Mouse (Mus musculus) stomach, embryonic 14.5 days (tissue): ENCODE data around the gene Rims4. TPM values are rescaled to one million over a fixed set of nuclear protein-coding genes. Genes with fewer than 3 reads are reported as not detected.

Experiments
- ATAC-seq: fragments of 200-750 bp; cut with Nextera tagmentation; 2 replicates; pipeline ENCODE4 v1.8.0; 2017; ENCODE audit warnings: low read depth, moderate TSS enrichment; ENCODE audit not compliant: insufficient number of reproducible peaks, insufficient read depth, low FRiP score
- H3K27ac ChIP-seq: fragments of 300-500 bp; sonication (generic); 2 replicates; pipeline ENCODE4 v1.5.1; 2014; ENCODE audit warnings: mild to moderate bottlenecking, low read length, moderate library complexity, mixed read lengths
- H3K27me3 ChIP-seq: fragments of 300-500 bp; sonication (generic); 2 replicates; pipeline ENCODE4 v1.6.1; 2014; ENCODE audit warnings: low read length, control low read depth, mixed read lengths; ENCODE audit not compliant: control insufficient read depth, insufficient read depth
- H3K36me3 ChIP-seq: fragments of 300-500 bp; sonication (generic); 2 replicates; pipeline ENCODE4 v1.6.1; 2014; ENCODE audit warnings: mild to moderate bottlenecking, control low read depth, low read length, moderate library complexity, mixed read lengths; ENCODE audit not compliant: control insufficient read depth, insufficient read depth
- H3K4me1 ChIP-seq: fragments of 300-500 bp; sonication (generic); 2 replicates; pipeline ENCODE4 v1.6.1; 2014; ENCODE audit warnings: low read length, control low read depth, mixed read lengths; ENCODE audit not compliant: control insufficient read depth, insufficient read depth
- H3K4me2 ChIP-seq: fragments of 300-500 bp; sonication (generic); replicated peaks from 2 replicates; pipeline ENCODE4 v1.6.1; 2014; ENCODE audit warnings: low read depth, low read length, control low read depth
- H3K4me3 ChIP-seq: fragments of 300-500 bp; sonication (generic); 2 replicates; pipeline ENCODE4 v1.5.1; 2014; ENCODE audit warnings: low read depth, low read length, control low read depth
- H3K9ac ChIP-seq: fragments of 300-500 bp; sonication (generic); replicated peaks from 2 replicates; pipeline ENCODE4 v1.6.1; 2014; ENCODE audit warnings: low read depth, mild to moderate bottlenecking, control low read depth, low read length, moderate library complexity, mixed read lengths
- H3K9me3 ChIP-seq: fragments of 300-500 bp; sonication (generic); 2 replicates; pipeline ENCODE4 v1.6.1; 2016; ENCODE audit warnings: low read depth, low read length, control low read depth; ENCODE audit not compliant: control insufficient read depth
- WGBS: fragments of 180-500 bp; shearing (Covaris S2); extraction: QIAGEN DNeasy Blood & Tissue Kit; methylation state at CpG from one replicate; pipeline ENCODE4 v1.1.7; 2014; 5-methylcytosine and 5-hydroxymethylcytosine counted together
- polyA plus RNA-seq: library from polyadenylated mRNA; unstranded; fragments of >200 nt; fragmentation: Nextera tagmentation; extraction: Ambion mirVana; gene quantifications from 2 replicates; pipeline ENCODE4 v1.2.1, GENCODE M21; 2014

Rims4 gene
- polyA plus RNA-seq, 1 experiment from 2014 or later = 0.06 TPM

DNA sequence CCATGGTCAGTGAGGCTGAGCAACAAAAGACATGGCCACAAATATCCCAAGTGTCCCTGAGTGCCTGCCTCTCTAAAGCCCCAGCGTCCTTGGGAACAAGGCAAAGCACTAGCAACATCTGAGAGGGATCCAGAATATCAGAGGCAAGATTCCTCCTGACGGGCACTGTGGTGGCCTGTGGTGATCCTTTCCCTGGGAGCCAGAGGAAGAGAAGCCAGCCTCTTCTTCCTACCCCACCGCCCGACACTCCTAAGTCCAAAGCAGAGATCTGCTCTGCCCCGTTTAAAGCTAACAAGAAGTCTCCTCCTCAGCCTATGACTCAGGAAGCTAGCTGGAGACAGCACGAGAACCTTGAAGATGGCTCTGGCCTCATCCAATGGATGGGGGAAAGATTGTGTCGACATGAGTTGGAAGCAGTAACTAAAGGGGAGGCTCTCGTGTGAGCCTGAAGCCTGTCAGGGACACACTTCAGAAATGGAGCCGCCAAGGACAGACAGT is 3.1 kb downstream of the Rims4 start:
- H3K27me3 ChIP-seq = peaks cover 43% of the 10 kb centered on the region
- WGBS = 61% methylated on average over 9 of the region's 9 CpGs
- H3K9me3 ChIP-seq = no peaks in the 10 kb centered on the region
- no peak overlapping the region for H3K4me3 ChIP-seq
- ATAC-seq = no peak
- 0 out of 2 replicates have a peak, but pooled peaks cover 3% of the 10 kb centered on the region for H3K4me1 ChIP-seq
- H3K4me2 ChIP-seq = no peak overlapping the region
- no peak overlapping the region for H3K9ac ChIP-seq
- H3K27ac ChIP-seq = no peak overlapping the region
- H3K36me3 ChIP-seq = no peaks in the 10 kb centered on the region

DNA sequence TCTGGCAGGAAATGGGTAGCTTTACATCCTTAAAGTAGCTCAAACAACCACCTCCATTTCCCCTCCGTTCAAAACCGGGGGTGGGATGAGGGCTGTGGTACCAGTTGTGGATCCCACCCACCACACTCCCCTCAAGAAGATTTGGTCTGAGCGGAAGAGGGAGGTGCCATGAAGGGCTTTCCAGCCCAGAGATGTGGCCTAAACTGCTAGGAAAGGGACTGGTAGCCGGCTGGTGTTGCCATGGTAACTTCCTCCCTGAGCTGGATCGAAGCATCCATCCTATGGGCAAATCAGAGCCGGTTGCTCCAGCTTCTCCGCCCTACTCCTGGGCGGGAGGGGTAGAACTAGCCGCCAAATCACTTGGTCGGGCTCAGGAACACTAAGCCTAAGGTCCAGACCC is 4.4 kb downstream of the Rims4 start:
- Histone ChIP-seq H3K4me3 (no peak overlapping the region), H3K4me1 (0 out of 2 replicates have a peak, but pooled peaks cover 3% of the 10 kb centered on the region), H3K4me2 (no peak overlapping the region), H3K9ac (no peak overlapping the region), H3K9me3 (no peaks in the 10 kb centered on the region), H3K27me3 (peaks cover 34% of the 10 kb centered on the region), H3K36me3 (no peaks in the 10 kb centered on the region), H3K27ac (no peak overlapping the region)
- ATAC-seq = no peak
- 8% methylated on average over 10 of the region's 10 CpGs for WGBS

GRCm38 (mm10) chr2:163913704-163914103 is 4.8 kb downstream of the Rims4 start:
- no peak for ATAC-seq
- H3K4me1 ChIP-seq = 0 out of 2 replicates have a peak, but pooled peaks cover 3% of the 10 kb centered on the region
- peaks cover 32% of the 10 kb centered on the region for H3K27me3 ChIP-seq

DNA sequence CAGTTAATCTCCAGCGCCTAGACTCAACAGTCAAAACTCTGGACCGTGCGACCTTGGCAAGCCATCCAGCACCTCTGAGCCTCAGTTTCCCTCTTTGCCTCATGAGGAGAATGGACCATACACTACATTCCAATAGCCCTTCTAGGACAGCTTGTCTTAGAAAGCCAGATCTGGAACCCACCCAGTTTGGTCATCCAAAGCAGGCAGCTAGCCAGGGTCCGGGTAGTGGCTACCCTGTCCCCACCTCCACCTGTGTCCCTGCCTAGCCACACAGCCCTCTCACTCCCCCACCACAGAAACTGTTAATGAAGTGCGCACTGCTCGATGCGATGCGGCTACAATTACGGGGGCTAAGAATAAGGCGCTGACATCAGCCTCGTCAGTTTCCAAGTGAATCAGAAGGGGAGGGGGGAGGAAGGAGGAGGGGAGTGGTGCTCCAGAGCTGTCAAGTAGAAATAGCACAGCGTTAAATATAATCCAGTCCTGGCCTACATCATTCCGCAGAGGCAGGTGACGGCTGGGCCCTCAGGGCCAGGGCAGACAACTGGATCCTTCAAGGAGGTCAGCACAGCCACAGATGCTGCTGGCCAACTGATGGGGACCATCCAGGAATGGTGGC is 6.5 kb downstream of the Rims4 start:
- Histone ChIP-seq H3K27me3 (peaks cover 18% of the 10 kb centered on the region; the same call in 1 of the 2 replicates), H3K4me1 (0 out of 2 replicates have a peak, but pooled peaks cover 3% of the 10 kb centered on the region), H3K4me2 (no peak overlapping the region), H3K27ac (no peak overlapping the region), H3K4me3 (no peak overlapping the region), H3K36me3 (no peaks in the 10 kb centered on the region), H3K9ac (no peak overlapping the region), H3K9me3 (no peaks in the 10 kb centered on the region)
- 54% methylated on average over 14 of the region's 14 CpGs for WGBS
- ATAC-seq = peak; percentile 51; the same call in 1 of the 2 replicates

More at GRCm38 (mm10) chr2:163913704-163914103, 4.8 kb downstream of the Rims4 start:
- no peak overlapping the region for H3K9ac ChIP-seq
- H3K4me3 ChIP-seq = no peak overlapping the region
- H3K4me2 ChIP-seq = no peak overlapping the region
- H3K36me3 ChIP-seq = no peaks in the 10 kb centered on the region
- 31% methylated on average over 7 of the region's 7 CpGs for WGBS
- no peak overlapping the region for H3K27ac ChIP-seq
- H3K9me3 ChIP-seq = no peaks in the 10 kb centered on the region

DNA sequence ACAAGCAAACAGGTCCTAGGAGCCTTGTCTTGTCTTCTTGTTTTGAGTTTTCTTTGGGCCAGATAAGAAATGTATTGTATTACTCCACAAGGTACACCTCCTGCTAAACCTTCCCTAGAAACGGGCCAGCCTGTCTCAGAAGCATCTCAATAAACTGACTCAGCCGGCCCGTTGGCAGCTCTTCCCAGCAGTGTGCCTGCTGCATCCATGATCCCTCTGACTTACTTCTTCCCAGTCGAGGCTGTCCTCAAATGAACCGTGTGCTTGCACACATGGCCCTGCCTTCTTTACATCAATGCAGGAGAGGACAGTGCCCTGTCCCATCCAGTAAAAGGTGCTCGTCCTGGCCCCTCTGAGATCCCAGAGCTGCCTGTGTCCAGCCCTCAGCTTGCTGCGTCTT is 8.9 kb downstream of the Rims4 start:
- H3K27ac ChIP-seq = no peak overlapping the region
- H3K4me1 ChIP-seq = 0 out of 2 replicates have a peak, but pooled peaks cover 3% of the 10 kb centered on the region
- H3K4me2 ChIP-seq = no peak overlapping the region
- H3K36me3 ChIP-seq = no peaks in the 10 kb centered on the region
- 80% methylated on average over 7 of the region's 7 CpGs for WGBS
- no peak overlapping the region for H3K9ac ChIP-seq
- H3K27me3 ChIP-seq = no peaks in the 10 kb centered on the region
- no peak overlapping the region for H3K4me3 ChIP-seq
- no peak for ATAC-seq
- no peaks in the 10 kb centered on the region for H3K9me3 ChIP-seq

DNA sequence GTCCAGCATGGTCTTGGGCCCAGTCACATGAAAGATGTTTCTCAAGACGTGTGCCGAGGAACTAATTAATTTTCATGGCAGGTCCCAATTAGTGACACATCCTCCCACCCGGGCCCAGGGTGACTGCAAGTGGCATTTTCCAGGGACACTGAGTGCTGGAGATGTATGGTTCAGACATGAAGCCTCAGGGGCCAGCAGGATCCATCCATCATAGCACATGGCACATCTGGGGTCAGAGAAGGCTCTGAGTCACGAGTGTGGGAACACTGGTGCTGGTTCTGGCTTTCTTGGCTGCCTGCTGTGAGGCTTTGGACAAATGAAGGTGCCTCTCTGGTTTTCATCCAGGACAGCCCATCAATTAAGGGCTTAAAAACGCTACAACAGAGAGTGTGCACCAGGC is 11.4 kb downstream of the Rims4 start:
- no peaks in the 10 kb centered on the region for H3K36me3 ChIP-seq
- no peak overlapping the region for H3K4me2 ChIP-seq
- no peak overlapping the region for H3K9ac ChIP-seq
- no peak overlapping the region for H3K4me3 ChIP-seq
- ATAC-seq = no peak
- 47% methylated on average over 5 of the region's 5 CpGs for WGBS
- no peaks in the 10 kb centered on the region for H3K27me3 ChIP-seq
- H3K27ac ChIP-seq = no peak overlapping the region
- no peaks in the 10 kb centered on the region for H3K9me3 ChIP-seq
- H3K4me1 ChIP-seq = 0 out of 2 replicates have a peak, but pooled peaks cover 3% of the 10 kb centered on the region

GRCm38 (mm10) chr2:163904323-163904722 is 14.2 kb downstream of the Rims4 start:
- H3K9me3 ChIP-seq = no peaks in the 10 kb centered on the region
- H3K27ac ChIP-seq = no peak overlapping the region
- no peaks in the 10 kb centered on the region for H3K36me3 ChIP-seq
- WGBS = 73% methylated on average over 4 of the region's 4 CpGs
- no peak overlapping the region for H3K4me3 ChIP-seq
- no peak for ATAC-seq
- no peaks in the 10 kb centered on the region for H3K4me1 ChIP-seq
- H3K4me2 ChIP-seq = no peak overlapping the region
- no peaks in the 10 kb centered on the region for H3K27me3 ChIP-seq
- no peak overlapping the region for H3K9ac ChIP-seq

- no peak for ATAC-seq
- Histone ChIP-seq H3K4me1 (no peaks in the 10 kb centered on the region), H3K27ac (no peak overlapping the region), H3K36me3 (no peaks in the 10 kb centered on the region), H3K4me3 (no peak overlapping the region), H3K9ac (no peak overlapping the region), H3K4me2 (no peak overlapping the region), H3K27me3 (no peaks in the 10 kb centered on the region), H3K9me3 (no peaks in the 10 kb centered on the region)
- 61% methylated on average over 11 of the region's 11 CpGs for WGBS
Observed at GRCm38 (mm10) chr2:163903461-163903860, 15.0 kb downstream of the Rims4 start.

DNA sequence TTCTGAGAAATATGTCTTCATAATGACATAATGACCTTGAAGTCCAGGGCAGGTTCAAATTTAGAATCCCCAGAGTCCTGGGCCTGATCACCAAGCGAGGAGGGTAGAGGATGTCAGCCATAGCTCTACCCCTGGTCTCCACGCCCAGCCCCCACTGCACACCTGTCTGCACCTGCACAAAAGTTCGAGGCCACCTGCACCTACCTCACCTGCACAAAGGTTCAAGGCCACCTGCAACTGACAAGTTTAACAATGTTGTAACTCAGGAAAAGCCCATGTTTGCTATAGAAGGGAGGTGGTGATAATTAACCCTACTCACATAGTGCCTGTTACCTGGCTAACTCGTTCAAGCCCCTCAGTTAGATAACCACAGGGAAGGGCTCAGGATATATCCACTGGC is 16.0 kb downstream of the Rims4 start:
- Histone ChIP-seq H3K4me2 (no peak overlapping the region), H3K4me3 (no peak overlapping the region), H3K9ac (no peak overlapping the region), H3K9me3 (no peaks in the 10 kb centered on the region), H3K4me1 (no peaks in the 10 kb centered on the region), H3K27me3 (no peaks in the 10 kb centered on the region), H3K36me3 (no peaks in the 10 kb centered on the region), H3K27ac (no peak overlapping the region)
- 59% methylated on average over 4 of the region's 4 CpGs for WGBS
- ATAC-seq = no peak
